Mouse (Mus musculus): ENCODE results near the gene Eps8.
"Not testable (repeated sequence)": the region's sequence is repeated elsewhere in the genome, so short reads cannot be mapped to it uniquely, and the experiment has no call there.

The Eps8 gene

GRCm38 (mm10) chr6:137482891-137483290 is 171.8 kb downstream of the Eps8 start:
- DNase-seq (ENCODE audit: low read depth, low spot score): no peak

- not testable (repeated sequence) for DNase-seq (ENCODE audit: low read depth, low spot score)
Measured at GRCm38 (mm10) chr6:137475695-137476094, 179.0 kb downstream of the Eps8 start.

DNA sequence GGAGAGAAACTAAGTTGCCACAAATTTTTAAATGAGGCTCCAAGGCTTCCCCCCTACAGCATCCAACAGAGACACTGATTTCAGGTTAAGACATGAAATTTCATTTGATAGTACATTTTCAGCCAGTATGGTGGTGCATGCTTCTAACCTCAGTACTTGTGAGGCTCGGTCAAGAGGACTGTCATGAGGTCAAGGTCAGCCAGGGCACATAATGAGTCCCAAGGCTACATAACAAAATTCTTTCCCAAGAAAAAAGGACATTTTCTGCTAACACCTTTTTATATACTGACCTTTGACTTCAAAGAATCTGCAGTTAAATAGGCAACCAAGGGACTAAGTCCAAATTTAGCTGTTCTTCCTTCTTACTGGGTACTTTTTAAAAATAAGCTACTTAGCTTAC is 181.2 kb downstream of the Eps8 start:
- DNase-seq (ENCODE audit: low read depth, low spot score): no peak

GRCm38 (mm10) chr6:137472129-137472528 is 182.5 kb downstream of the Eps8 start:
- DNase-seq (ENCODE audit: low read depth, low spot score): no peak

GRCm38 (mm10) chr6:137470901-137471598 is 183.6 kb downstream of the Eps8 start:
- DNase-seq (ENCODE audit: low read depth, low spot score): no peak

- no peak for DNase-seq (ENCODE audit: low read depth, low spot score)
Measured at GRCm38 (mm10) chr6:137469541-137469940, 185.1 kb downstream of the Eps8 start.

GRCm38 (mm10) chr6:137467696-137468095 is 187.0 kb downstream of the Eps8 start:
- DNase-seq (ENCODE audit: low read depth, low spot score): no peak

GRCm38 (mm10) chr6:137466256-137466655 is 188.4 kb downstream of the Eps8 start:
- DNase-seq (ENCODE audit: low read depth, low spot score): no peak

- DNase-seq (ENCODE audit: low read depth, low spot score): no peak
Measured at GRCm38 (mm10) chr6:137465253-137465652, 189.4 kb downstream of the Eps8 start.

GRCm38 (mm10) chr6:137463771-137464170 is 190.9 kb downstream of the Eps8 start:
- DNase-seq (ENCODE audit: low read depth, low spot score): no peak

GRCm38 (mm10) chr6:137458136-137458535 is 196.5 kb downstream of the Eps8 start:
- DNase-seq (ENCODE audit: low read depth, low spot score): no peak

DNA sequence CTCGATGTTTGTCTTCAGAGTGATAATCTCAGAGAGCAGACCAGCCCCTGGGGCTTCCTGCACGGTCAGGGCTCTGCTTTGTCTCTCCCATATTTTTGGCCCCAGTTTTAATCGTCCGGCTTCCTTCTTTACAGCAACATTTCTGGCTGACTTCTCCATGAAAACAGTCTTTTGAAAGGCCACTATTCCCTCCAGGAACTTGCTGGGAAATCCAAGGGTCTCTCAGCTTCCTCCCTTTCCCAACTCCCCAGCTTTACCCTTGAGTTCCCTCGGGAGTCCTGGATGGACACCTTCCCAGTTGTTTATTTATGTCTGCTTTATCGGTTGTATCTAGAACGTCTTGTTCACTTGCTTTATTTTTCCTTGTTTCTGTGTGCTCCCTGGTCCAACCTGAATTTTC is 197.5 kb downstream of the Eps8 start:
- DNase-seq (ENCODE audit: low read depth, low spot score): no peak

DNA sequence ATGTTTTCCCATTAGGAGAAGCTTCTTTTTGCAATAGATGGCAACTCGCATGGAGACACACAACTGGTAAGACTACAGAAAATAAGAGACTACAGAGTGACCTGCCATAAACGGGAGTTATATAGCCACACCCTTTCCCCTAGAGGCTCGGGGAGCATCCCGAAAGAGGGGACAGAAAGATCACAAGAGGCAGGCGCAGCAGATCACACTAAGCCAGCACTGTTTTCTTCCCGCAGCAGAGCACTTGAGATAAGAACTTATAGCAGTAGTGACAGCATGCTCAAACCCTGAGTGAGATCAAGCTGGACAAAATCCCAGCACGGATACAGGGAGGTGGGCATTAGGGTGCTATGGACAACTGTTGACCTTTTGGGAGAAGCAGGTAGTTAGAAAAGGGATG is 198.6 kb downstream of the Eps8 start:
- no peak for DNase-seq (ENCODE audit: low read depth, low spot score)

GRCm38 (mm10) chr6:137455537-137456041 is 199.1 kb downstream of the Eps8 start:
- DNase-seq (ENCODE audit: low read depth, low spot score): peak; percentile 56

DNA sequence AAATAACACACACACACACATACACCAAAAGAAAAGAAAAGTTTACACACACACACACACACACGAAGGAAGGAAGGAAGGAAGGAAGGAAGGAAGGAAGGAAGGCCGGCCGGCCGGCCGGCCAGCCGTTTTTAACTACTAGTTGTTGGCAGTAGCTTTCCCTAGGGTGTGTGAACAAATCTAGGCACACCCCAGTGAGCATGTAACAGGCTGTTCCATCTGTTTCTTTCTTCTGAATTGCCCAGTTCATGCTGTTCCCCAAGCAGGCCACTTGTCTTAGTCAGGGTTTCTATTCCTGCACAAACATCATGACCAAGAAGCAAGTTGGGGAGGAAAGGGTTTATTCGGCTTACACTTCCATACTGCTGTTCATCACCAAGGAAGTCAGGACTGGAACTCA is 208.6 kb downstream of the Eps8 start:
- not testable (repeated sequence) for DNase-seq (ENCODE audit: low read depth, low spot score)

DNA sequence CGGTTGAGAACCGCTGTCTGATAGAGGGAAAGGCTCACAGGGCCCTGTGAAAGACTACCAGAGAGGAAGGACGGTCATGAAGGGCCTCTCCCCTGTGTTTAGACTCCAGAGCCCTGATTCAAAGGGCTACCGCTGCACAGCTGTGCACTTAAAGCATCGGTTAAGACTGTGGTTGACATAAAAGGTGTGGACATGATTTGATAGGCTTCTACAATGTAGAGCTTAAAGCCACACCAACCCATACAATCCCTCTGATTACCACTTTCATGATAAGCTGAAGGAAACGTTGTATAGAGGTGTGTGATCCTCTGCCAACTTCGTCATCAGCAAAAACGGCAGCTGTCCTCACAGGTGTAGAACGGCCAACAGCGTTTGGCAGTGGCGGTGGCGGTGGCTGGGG is 211.6 kb downstream of the Eps8 start:
- no peak for DNase-seq (ENCODE audit: low read depth, low spot score)

- DNase-seq (ENCODE audit: low read depth, low spot score): no peak
Measured at GRCm38 (mm10) chr6:137440559-137441486, 213.9 kb downstream of the Eps8 start.

- DNase-seq (ENCODE audit: low read depth, low spot score): no peak
Measured at GRCm38 (mm10) chr6:137437902-137438580, 216.6 kb downstream of the Eps8 start.

DNA sequence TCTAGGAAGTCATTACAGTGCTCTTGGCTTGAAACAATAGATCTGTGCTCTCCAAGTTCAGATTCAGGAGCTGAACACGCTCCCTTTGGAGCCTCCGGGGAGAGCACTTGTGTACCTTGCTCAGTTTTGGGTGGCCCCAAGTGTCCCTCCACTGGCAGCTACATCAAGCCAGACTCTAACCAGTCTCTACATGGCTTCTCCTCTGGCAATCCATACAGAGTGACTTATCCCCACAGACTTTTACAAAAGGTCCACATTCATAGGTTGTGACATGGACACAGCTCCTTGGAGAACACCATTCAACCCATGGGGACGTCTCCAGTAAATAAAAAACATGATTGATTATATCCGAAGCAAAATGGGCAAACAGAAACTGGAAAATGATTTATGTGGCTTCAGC is 217.2 kb downstream of the Eps8 start:
- DNase-seq (ENCODE audit: low read depth, low spot score): no peak

- DNase-seq (ENCODE audit: low read depth, low spot score): no peak
Measured at GRCm38 (mm10) chr6:137433521-137434137, 221.0 kb downstream of the Eps8 start.
